Mouse (Mus musculus): Measurements from ENCODE around the gene Adipor2. TPM values are rescaled to one million over a fixed set of nuclear protein-coding genes. Genes with fewer than 3 reads are reported as not detected.

Gene Adipor2
- total RNA-seq, 4 experiments from 2014 or later = 81.4 to 148 (median 128) TPM

- no peak for DNase-seq
Measured at GRCm38 (mm10) chr6:119419412-119419811, 1.9 kb upstream of the Adipor2 start.

- DNase-seq = peak; percentile 52
Measured at GRCm38 (mm10) chr6:119418392-119419251, 1.1 kb upstream of the Adipor2 start.

GRCm38 (mm10) chr6:119417821-119418220, 317 bp upstream of the Adipor2 start:
- no peak for DNase-seq

GRCm38 (mm10) chr6:119416643-119417042, 861 bp downstream of the Adipor2 start:
- no peak for DNase-seq

- DNase-seq = no peak
Measured at GRCm38 (mm10) chr6:119414262-119415043, 3.1 kb downstream of the Adipor2 start.

- DNase-seq = no peak
Measured at GRCm38 (mm10) chr6:119412588-119412987, 4.9 kb downstream of the Adipor2 start.

GRCm38 (mm10) chr6:119411511-119411910, 6.0 kb downstream of the Adipor2 start:
- DNase-seq = no peak

- peak; percentile 76 for DNase-seq
Measured at GRCm38 (mm10) chr6:119409766-119410165, 7.7 kb downstream of the Adipor2 start.

GRCm38 (mm10) chr6:119408582-119408981, 8.9 kb downstream of the Adipor2 start:
- no peak for DNase-seq

- no peak for DNase-seq
Measured at GRCm38 (mm10) chr6:119407818-119408217, 9.7 kb downstream of the Adipor2 start.

GRCm38 (mm10) chr6:119406528-119406927, 11.0 kb downstream of the Adipor2 start:
- DNase-seq = no peak

GRCm38 (mm10) chr6:119405310-119405709, 12.2 kb downstream of the Adipor2 start:
- DNase-seq = peak; percentile 50

GRCm38 (mm10) chr6:119404854-119405253, 12.7 kb downstream of the Adipor2 start:
- no peak for DNase-seq

GRCm38 (mm10) chr6:119402976-119403375, 14.5 kb downstream of the Adipor2 start:
- DNase-seq = no peak

- no peak for DNase-seq
Measured at GRCm38 (mm10) chr6:119401545-119402304, 15.8 kb downstream of the Adipor2 start.

- no peak for DNase-seq
Measured at GRCm38 (mm10) chr6:119400649-119401048, 16.9 kb downstream of the Adipor2 start.

GRCm38 (mm10) chr6:119399371-119399770, 18.1 kb downstream of the Adipor2 start:
- DNase-seq = no peak

- DNase-seq = peak; percentile 92
Measured at GRCm38 (mm10) chr6:119396309-119396634, 21.2 kb downstream of the Adipor2 start.

- DNase-seq = no peak
Measured at GRCm38 (mm10) chr6:119395421-119396308, 21.8 kb downstream of the Adipor2 start.

- no peak for DNase-seq
Measured at GRCm38 (mm10) chr6:119392836-119393235, 24.7 kb downstream of the Adipor2 start.

GRCm38 (mm10) chr6:119390728-119391127, 26.8 kb downstream of the Adipor2 start:
- no peak for DNase-seq

- DNase-seq = no peak
Measured at GRCm38 (mm10) chr6:119389089-119389488, 28.4 kb downstream of the Adipor2 start.
